Mouse (Mus musculus) adrenal gland, adult 8-10 months (tissue): ENCODE measurements at regions not wholly inside any gene's neighbourhood (a gene's known extent, or its start where the extent isn't known, plus 50 kb on each side); places are given as distances from the start of the nearest gene placed in this dataset.

Experiments
- DNase-seq: peaks from one replicate; pipeline ENCODE4 v3.0.0; 2022

DNA sequence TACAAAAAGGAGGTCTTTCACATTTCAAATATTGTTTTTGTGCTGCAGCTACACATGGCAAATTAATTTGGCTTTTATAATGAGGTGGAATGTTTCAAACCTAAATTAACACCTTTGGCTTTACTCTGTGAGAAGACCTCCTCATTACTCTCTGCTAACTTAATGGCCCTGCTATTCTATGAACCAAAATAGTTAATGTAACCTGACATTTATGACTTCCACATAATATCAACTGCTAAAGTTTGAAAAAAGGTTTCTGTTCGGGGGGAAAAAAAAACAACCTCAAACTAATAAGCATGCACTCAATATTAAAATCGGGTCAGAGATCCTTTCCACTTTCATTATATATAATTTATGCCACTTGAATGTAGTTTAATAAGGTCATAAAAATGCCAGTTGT is 197.2 kb upstream of the Cep162 start:
- DNase-seq: no peak

DNA sequence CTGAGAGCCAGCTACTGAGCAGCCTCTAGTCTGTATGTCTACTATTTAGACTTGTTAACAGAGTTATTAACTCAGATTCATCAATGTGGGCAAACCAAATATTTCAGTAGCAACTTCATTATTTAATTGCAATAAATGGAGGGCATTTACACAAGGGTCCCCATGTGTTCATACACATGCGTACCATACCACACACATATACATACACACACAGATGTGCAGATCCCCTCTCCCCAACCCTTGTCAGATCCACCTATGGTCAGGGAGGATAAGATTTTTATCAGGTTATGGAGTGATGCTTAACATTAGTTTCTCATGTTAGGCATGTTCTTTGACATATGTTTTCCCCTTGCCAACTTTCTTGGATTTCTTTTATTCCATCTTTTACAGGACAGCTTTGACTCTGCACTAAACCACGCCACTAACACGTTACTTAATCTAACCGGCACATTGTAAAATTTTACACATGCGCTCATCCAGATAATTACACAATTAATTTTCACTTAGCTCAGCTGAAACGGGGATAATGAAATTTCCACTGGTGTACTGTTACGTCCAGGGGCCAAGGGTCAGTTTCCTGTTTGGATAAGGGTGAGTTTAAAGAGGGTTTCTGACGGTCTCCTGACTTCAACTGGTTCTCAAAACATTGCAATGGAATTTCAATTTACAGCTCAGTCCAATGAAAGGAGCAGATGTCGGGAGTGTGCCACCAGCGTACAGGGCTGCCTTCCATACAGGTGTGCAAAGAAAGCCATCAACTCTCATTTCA is 188.3 kb upstream of the Cep162 start:
- no peak for DNase-seq

DNA sequence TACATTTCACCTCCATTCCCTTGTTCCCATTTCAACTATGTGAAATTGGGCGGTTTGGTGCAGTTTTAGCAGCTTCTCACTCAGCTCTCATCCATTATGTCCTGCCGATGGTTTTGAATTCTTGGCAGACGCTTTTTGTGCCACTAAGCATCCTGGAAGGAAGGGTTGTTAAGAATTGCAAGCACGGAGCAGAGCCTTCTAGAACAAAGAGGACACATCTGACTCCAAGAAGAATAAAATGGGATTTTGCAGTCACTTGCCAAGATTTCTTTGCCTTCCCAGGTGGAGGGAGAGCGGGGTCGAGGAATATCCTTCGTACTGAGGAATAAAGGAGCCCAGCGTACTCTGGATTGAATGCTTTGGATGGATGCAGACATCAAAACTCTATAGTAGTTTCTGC is 176.7 kb upstream of the Cep162 start:
- no peak for DNase-seq

DNA sequence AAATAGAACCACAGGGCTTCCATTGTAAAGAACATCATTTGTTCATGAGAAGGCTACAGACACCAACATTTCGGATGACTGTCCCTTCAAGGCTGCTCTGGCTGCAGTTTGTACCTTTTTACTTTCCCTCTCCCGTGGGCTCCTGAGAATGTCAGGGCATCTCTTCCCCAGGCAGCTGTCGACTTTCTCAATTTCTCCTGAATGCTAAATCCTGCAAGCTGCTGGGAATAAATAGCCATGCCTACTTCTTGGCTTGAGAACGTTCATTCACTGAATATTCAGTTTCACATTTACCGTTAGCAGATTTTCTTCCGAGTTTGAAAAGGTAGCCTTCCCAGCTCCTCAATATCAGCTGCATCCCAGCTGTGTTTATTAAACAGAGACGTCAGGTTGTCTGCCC is 176.2 kb upstream of the Cep162 start:
- no peak for DNase-seq

DNA sequence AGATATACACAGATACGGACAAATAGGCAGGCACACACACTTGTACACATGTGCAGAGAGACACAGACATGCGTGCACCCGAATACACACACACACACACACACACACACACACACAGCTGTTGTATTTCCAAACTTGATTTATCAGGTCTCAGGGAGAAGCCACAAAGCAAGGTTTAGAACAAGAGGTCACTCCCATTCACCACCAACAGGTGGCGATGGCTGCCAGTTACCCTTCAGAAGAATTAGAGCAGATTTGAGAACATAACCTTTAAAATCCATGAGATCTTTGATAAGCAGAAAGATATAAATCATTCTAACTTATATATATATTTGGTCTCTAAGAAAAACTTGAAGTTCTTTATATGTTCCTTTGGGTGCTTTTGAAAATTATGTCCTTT is 169.9 kb upstream of the Cep162 start:
- no peak for DNase-seq

DNA sequence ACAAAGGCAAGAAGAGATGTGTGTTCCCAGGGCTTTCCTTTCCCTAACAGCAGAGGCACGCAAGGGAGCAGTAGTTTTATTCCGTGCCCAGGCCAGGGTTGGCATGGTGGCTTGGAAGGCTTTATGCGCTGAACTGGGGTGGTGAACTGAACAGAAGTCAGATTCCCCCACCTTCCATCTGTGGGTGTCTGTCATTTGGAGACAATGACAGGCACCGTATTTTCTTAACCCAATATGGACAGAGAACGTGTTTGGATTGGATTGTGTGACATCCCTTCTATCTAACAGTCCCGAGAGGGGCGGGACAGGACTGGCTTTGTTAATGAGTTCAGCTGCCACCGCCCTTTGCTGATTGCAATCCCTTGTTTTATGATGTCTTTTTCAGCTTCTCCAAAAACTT is 165.8 kb upstream of the Cep162 start:
- DNase-seq: no peak

DNA sequence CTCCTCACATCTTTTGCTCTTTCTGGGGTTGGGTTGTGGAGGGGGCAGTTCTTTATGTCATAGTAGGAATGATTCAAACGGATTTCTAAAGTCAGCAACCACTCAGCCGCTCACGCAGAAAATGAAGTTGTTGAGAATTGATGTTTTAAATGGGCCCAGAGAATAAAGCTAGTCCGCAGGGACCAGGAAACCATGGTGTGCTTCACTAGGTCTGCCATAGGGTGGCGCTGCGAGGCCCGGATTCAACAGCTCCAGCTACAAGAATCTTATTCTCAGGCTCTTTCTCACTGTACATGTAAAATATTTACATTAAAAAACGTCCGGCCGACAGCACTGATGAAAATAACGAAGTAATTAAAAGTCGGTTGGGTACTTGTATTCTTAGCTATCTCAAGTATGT is 164.0 kb upstream of the Cep162 start:
- DNase-seq: no peak

DNA sequence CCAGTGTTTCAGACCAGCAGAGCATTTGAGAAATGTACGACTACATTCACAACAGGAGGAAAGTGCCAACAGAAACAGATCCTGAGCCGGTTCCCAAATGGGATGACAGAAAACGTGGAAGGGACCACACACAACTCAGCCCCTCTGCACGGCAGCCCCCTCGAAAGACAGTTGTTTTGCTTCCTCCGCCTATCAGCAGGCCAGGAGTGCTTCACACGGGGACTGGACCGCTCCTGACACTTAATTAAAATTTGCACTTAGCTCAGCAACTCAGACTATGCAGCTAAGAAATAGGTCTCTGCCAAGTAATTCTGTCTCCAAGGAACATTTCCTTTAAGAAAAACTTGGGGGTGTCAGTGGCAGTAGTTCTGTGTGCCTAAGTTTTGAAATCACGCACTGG is 157.6 kb upstream of the Cep162 start:
- DNase-seq: no peak

DNA sequence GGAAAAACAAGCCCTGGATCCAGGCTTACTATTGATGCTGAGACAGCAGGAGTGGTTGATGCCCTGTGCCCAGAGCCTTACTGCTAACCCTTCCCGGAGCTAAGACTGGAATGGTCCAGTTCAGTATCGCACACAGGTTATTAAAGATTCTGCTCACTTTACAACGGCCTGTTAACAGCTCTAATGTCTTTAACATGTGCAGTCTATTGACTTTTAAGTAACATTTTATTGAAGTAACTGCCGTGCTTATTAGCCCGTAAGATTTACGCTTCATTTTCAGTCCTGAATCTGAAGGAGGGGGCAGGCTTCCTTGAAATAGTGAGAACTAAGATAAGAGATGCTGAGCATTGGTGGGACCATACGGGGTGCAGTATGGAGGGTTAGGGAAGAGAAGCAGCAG is 155.7 kb upstream of the Cep162 start:
- no peak for DNase-seq

DNA sequence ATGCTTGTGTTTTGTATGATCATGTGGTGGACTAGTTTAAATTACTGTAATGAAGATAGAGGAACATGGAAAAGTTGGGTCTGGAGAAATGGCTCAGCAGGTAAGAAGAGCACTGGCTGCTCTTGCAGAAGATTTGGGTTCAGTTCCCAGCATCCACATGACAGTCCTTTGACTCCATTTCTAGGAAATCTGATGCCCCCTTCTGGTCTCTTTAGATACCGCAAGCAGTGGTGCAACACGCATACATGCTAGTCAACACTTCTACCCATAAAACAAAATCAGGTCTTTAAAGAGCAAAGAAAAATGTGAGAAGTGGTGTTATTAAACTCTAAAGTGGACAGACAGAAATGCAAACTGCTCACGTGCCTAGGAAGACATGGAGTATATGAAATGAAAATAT is 154.4 kb upstream of the Cep162 start:
- DNase-seq: no peak

DNA sequence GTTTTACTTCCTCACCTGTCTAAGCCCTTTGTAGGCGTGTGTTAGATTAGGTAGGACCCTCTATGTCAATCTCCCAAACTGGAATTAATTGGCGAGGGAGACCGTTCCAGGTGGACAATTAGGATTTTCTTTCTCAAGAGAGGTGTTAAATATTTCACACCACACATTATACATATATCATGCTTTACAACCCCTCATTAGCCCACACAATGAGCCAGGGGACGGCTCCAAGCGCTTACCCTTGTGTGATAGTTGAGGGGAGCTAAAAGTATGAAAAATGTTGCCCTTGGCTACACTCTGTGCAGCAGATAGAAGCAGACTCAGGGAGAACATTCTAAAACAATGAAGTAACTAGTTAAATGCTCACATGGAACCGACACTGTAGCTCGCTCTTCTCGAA is 153.5 kb upstream of the Cep162 start:
- DNase-seq: no peak

DNA sequence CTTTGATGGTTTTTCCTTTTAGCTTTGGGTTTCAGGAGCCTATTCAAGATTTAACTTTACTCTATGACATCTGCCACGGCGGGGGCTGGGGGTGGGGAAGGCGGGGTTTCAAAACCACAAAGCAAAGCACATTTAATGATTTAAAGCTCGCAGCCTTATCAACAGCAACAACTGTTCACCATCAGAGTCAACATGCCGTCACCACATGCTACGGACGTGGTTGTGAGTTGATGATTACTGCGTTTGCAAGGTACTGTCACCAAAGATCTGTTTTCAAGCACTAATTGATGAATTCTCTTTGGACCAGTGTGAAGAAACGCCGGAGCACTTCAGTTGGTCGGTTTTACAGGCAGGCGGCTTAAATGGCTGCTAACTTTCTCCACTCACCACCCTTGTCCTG is 151.1 kb upstream of the Cep162 start:
- DNase-seq: no peak

DNA sequence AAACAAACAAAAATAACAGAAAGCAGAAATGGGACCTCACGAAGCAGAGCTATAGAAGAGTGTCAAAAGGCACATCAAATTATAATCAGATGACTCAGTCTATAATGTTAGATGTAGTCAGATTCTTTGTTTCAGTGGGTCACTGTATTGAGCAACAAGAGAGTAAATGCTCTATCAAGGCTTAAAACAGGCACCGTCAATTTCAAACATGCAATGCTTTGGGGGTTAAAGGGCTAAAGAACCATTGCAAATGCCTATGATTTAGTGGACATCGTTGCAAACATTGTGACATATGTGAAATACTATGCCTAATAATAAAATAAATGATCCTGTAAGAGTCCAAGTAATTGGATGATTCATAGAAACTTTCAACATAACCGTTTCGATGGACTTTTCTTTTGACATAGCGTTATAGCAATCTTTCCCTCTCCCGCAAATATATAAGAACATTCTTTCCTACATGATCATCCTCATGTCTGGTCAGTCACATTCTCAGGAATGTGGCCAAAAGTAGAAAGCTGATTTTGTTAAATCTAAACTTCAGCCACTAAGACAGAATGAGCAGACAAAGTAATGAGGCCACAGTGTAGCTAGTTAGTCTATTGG is 149.9 kb upstream of the Cep162 start:
- no peak for DNase-seq

DNA sequence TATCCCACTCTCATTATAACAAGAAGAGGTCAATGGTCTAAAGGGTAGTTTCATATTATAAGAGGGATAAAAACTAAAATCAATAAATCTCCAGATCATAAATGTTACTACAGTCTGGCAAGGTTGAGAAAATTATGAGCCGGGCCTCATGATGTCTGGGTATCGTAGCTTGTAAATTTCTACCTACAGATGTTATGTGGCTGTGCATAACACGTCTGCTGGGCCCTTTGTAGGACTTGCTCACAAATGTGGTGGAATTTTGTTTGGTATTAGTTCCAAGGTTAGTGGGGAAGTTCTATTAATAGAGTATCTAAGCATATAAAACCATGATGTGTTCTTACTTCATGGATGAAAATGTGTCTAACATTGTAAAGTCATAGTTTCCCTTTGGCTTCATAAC is 146.7 kb upstream of the Cep162 start:
- DNase-seq: no peak

DNA sequence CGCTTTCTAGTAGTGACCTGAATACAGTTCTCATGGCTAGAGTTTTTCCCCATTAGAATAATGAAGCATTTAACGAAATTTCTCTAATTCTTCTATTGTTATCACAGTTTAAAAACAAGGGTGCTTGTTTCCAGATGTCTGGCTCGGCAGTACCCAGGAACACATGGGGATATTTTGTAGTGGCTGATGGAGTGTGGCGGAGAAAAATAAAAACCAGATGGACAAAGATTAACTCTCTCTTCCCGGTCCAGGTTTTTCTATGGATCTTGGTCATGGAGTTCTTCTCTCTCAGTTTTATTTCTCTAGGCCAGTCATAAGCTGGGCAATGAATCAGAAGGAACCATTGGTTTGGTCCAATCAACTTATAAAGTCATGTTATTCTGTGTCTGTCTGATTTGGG is 132.2 kb upstream of the Cep162 start:
- DNase-seq: no peak

DNA sequence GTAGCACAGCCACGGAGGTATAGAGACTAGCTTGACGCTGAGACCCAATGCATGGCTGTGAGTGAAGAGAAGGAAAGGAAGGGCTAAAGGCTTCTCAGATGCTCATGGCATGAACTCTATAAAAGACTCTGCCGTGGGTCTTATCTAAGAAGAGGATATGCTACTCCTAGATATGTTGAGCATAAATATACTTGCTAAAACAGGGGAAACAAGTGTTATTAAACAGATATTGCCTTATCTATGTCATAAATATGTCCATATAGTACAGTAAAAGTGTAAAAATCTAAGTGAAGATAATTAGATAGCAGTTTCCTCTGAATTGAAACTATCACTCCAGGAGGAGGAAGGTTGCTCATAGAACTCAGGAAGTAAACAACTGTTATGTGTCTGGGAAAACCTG is 128.2 kb upstream of the Cep162 start:
- DNase-seq: no peak

DNA sequence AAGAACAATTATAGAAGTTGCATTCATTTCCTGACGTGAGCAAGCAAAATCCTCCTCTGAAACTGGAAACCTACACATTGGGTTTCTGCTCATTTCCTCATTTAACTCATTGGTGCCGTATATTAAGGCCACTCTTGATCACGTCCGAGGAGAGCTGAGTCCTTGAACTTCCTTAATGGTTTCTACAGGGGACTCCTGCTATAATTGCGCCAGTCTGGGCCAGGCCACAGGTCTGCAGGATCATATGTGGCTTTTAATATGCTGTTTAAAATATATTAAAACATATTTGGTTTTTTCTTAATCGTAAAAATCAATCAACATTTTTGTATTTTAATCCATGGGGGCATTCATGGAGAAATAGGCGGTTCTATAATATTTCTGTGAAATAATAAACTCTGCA is 122.6 kb upstream of the Cep162 start:
- DNase-seq: no peak

DNA sequence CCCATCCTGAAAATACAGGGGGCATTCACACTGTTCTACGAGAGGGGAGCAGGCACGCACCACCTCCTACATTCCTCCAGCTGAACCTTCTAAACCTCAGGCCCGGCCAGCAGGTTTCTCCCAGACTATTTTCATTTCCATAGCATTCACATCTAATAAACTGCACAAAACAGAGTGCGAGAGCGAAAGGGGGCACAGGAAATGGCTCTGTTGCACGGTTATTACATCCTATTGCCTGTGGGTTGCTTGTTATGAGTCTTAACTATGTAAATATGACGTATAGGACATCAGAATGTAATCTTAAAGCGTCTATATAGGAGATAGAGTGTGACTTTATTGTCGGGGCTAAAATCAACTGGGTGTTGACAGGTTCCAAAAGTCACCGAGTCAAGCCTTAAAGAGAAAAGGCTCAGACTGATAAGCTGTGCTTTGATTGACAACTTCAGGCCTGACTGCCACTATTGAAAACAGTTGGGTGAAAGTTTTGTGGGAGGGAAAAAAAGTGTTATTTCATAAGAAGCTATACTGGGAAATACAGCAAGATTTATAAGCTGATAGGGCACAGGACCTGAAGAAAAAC is 121.5 kb upstream of the Cep162 start:
- no peak for DNase-seq

DNA sequence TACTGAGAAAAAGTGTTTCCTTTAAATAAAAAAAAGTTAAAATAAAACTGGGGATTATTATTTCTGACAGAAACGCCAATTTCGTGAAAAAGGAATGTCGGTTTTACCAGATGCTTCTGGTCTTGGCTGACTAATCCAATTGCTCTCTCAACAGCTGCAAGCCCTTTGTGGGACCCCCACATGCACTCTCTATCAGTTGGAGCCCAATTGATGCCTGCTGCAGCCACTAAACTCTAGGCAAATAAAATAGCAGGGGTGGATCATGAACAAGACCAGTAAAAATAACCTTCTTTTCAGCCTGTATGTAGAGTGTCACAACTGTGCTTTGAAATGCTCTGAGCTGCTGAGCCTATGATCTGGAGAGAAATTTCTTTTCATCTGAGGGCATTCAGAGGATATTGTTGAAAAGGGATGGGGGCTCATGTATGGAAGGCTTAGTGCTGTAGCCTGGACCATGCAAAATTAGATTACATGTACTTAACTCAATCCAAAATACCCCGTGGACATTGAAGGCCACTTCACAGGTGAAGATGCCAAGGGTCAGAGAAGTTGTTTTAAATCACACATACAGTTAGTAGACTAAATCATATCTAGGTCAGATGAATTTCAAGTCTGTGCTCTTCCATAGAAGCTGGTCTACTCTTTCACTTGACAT is 117.0 kb upstream of the Cep162 start:
- DNase-seq: no peak

DNA sequence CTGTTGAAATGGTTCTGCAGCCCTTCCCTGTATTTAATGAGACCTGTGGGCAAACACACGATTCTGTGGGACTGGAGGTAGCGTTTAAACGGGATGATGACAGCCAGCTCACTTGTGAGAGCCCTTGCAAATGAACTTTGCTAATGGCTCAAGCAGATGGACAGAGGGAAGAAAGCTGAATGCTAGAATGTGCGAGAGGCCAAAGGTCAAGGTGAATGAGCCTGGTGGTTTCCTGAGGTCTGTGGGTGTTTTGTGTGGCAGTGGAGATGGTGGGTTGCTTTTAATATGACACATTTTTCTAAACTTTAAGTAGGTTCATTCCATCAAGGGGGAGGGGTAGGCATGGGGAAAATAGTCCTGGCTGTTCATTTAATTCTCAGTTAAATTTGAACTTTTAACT is 113.7 kb upstream of the Cep162 start:
- no peak for DNase-seq

DNA sequence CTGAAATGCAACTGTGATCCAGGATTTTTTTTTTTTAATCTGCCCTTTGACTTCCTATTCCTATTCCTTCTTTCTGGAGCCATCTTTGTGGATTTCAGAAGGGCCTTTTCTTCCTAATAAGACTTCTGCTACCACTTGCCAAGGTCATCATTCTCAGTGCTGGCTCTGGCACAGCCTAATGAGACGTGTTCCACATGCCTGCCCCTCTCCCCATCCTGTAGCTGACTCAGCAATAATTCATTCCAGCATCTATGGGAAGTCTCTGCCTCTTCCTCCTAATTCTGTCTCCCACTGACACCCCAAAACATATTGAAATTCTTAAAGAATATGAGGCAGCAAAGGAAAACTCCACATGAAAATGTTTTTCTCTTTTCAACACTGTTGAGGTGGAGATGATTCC is 91.7 kb upstream of the Cep162 start:
- no peak for DNase-seq

DNA sequence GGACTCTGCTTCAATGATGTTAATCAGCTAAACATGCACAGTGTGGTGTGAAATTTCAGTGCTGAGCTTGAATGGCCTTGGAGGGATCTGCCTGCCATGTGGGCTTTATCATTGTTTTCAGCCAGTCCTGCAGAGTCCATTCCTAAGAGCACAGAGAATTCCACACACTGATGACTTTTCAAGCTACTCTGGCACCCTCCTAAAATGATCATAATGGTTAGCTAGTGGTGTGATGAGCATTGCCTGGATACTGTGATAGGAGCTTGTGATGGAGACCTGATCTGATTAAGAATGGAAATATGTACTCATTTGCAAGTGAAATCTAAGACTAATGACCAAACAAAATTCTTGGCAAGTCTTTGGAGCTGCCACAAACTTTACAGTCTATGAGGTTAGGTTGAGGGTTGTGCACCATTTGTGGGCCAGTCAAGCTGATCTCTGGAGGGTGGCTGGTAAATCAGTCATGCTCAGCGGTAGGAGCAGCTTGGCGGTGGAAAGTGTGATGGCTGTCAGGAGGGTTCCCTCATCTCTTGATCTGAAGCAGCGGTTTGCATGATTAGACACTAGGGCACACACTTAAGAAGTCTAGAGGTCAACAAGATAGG is 91.0 kb upstream of the Cep162 start:
- no peak for DNase-seq

DNA sequence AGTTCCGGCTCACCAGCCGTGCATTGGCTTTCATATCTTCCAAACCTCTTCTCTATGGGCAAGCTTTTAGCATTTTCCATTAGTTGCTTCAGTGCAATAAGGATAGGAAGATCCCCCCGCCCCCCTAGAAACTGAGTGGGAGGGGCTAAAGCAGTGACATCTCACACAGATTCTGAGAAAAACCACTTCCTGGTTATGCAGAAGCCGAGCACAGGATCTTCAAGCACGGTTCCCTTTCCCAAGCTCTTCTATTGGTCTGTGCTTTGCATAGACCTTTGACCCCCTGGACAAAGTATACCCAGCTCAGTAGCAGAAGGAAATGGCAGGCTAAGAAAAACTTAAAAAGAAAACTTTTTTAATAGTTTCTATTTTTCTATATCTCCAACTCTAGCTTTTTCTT is 86.1 kb upstream of the Cep162 start:
- DNase-seq: no peak
